Mouse (Mus musculus) heart, embryonic 13.5 days (tissue): Measurements from ENCODE around the gene Smc6. TPM values are rescaled to one million over a fixed set of nuclear protein-coding genes. Genes with fewer than 3 reads are reported as not detected.

Experiments
- ATAC-seq: fragments of 200-750 bp; cut with Nextera tagmentation; 2 replicates; pipeline ENCODE4 v1.8.0; 2017; ENCODE audit warnings: moderate TSS enrichment; ENCODE audit not compliant: insufficient number of reproducible peaks, low FRiP score, low TSS enrichment; ENCODE audit errors: extremely low read depth
- H3K27ac ChIP-seq: fragments of 300-500 bp; sonication (generic); replicated peaks from 2 replicates; pipeline ENCODE4 v1.5.1; 2015; ENCODE audit warnings: moderate library complexity, mild to moderate bottlenecking, inconsistent platforms
- H3K27me3 ChIP-seq: fragments of 300-500 bp; sonication (generic); replicated peaks from 2 replicates; pipeline ENCODE4 v1.6.1; 2015; ENCODE audit warnings: mild to moderate bottlenecking, inconsistent platforms
- H3K36me3 ChIP-seq: fragments of 300-500 bp; sonication (generic); 2 replicates; pipeline ENCODE4 v1.6.1; 2015; ENCODE audit warnings: mild to moderate bottlenecking, inconsistent platforms
- H3K4me1 ChIP-seq: fragments of 300-500 bp; sonication (generic); 2 replicates; pipeline ENCODE4 v1.6.1; 2015; ENCODE audit warnings: inconsistent platforms
- H3K4me2 ChIP-seq: fragments of 300-500 bp; sonication (generic); 2 replicates; pipeline ENCODE4 v1.6.1; 2015; ENCODE audit warnings: inconsistent platforms, mild to moderate bottlenecking, moderate library complexity
- H3K4me3 ChIP-seq: fragments of 300-500 bp; sonication (generic); 2 replicates; pipeline ENCODE4 v1.5.1; 2015; ENCODE audit warnings: moderate library complexity, mild to moderate bottlenecking, inconsistent platforms
- H3K9ac ChIP-seq: fragments of 300-500 bp; sonication (generic); 2 replicates; pipeline ENCODE4 v1.6.1; 2015; ENCODE audit warnings: inconsistent platforms, mild to moderate bottlenecking, moderate library complexity
- H3K9me3 ChIP-seq: fragments of 300-500 bp; sonication (generic); 2 replicates; pipeline ENCODE4 v1.6.1; 2016; ENCODE audit warnings: inconsistent platforms
- WGBS: fragments of 180-500 bp; shearing (Covaris S2); methylation state at CpG from one replicate; pipeline ENCODE4 v1.1.7; 2015; ENCODE audit warnings: mixed read lengths; 5-methylcytosine and 5-hydroxymethylcytosine counted together
- polyA plus RNA-seq: library from polyadenylated mRNA; unstranded; fragments of >200 nt; fragmentation: Nextera tagmentation; extraction: Ambion mirVana; gene quantifications from 2 replicates; pipeline ENCODE4 v1.2.1, GENCODE M21; 2015

Gene Smc6
- 112 and 128 TPM in 2 replicates for polyA plus RNA-seq

GRCm38 (mm10) chr12:11265382-11266281 lies at the start of gene Smc6, which contains the start of gene Gen1:
Gene Smc6 (plus strand): TSS chr12:11265886.
Gene Gen1 (minus strand): TSS chr12:11265801.
- WGBS: under 1% methylated on average over 83 of the region's 83 CpGs
- Histone ChIP-seq H3K4me3 (peak within 1 kb of the TSS; percentile 95), H3K9me3 (no peaks in the 10 kb centered on the region), H3K36me3 (0 out of 2 replicates have a peak, but pooled peaks cover 3% of the 10 kb centered on the region), H3K4me2 (peak within 1 kb of the TSS; percentile 96), H3K27ac (peak within 1 kb of the TSS; percentile 97), H3K27me3 (no peaks in the 10 kb centered on the region), H3K4me1 (peaks cover 44% of the 10 kb centered on the region), H3K9ac (peak within 1 kb of the TSS; percentile 99)
- peak; percentile 99 for ATAC-seq

DNA sequence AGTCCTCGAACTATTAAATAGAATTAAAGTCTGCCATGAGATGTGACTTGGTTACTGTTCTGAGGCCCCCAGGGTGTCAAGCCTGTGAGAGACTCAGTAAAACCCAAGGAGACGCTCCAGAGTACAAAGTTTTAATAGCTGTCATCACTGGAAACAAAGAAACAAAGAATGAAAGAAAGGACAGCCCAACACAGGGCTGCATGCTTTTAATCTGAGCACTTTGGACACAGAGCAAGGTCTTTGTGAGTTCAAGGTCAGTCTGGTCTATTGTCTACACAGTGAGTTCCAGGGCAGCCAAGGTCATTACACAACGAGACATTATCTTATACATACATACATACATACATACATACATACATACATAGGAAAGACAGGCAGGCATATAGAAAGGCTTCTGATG lies 49.2 kb upstream of the Smc6 start:
- Histone ChIP-seq H3K27ac (0 out of 2 replicates have a peak overlapping the region, but pooled peaks have one; percentile 45), H3K4me1 (peaks cover 16% of the 10 kb centered on the region), H3K36me3 (no peaks in the 10 kb centered on the region), H3K4me3 (no peak overlapping the region), H3K4me2 (no peak overlapping the region), H3K9me3 (no peaks in the 10 kb centered on the region), H3K27me3 (no peaks in the 10 kb centered on the region), H3K9ac (no peak overlapping the region)
- WGBS: 48% methylated on average over 3 of the region's 3 CpGs
- no peak for ATAC-seq

GRCm38 (mm10) chr12:11217726-11218250 lies 47.9 kb upstream of the Smc6 start:
- ATAC-seq: no peak
- Histone ChIP-seq H3K4me3 (no peak overlapping the region), H3K4me1 (peaks cover 29% of the 10 kb centered on the region), H3K9me3 (no peaks in the 10 kb centered on the region), H3K9ac (no peak overlapping the region), H3K4me2 (no peak overlapping the region), H3K36me3 (no peaks in the 10 kb centered on the region), H3K27ac (no peak overlapping the region), H3K27me3 (no peaks in the 10 kb centered on the region)
- WGBS: 74% methylated on average over 7 of the region's 7 CpGs

DNA sequence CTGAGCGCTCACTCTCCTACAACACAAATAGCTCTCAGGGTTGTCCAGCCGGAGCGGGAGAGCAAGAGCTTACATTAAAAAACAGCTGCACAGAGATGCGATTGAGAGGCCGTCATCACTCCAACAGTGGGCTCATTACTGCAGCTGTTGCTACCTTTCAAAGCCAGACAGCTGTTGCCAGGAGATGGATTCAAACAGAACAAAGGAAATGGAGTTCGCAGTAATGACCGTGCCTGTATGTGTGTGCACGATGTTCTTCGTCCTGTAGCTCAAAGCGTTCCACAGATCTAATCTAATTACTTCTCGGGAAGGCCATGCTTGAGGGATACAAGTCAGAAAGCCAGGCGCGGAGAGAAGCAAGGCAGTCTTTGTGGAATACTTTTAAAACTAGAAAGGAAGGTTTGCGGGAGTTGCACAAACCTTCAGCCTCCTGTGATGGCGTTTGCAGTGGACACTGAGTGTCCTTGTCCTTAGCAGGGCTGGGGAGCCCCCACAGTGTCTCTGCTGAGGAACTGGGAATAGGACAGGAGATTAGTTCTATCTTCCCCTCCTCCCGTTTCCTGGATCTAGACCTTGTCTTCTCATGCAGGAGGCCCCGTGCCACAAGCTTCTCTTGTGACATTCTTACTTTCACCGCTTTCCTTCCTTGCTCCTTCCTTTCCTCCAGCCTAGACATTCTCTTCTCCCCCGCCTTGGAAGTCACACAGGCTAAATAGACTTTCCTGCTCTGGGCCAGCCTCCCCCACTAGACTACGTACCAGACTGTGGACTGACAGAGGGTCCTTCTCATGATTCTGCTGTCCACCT lies 44.0 kb upstream of the Smc6 start:
- WGBS: 38% methylated on average over 20 of the region's 20 CpGs
- H3K36me3 ChIP-seq: no peaks in the 10 kb centered on the region
- peak overlapping the region; percentile 30; the same call in 1 of the 2 replicates for H3K9ac ChIP-seq
- no peak for ATAC-seq
- H3K27me3 ChIP-seq: no peaks in the 10 kb centered on the region
- H3K4me2 ChIP-seq: peak overlapping the region; percentile 47
- H3K27ac ChIP-seq: peak overlapping the region; percentile 73
- H3K9me3 ChIP-seq: no peaks in the 10 kb centered on the region
- no peak overlapping the region for H3K4me3 ChIP-seq
- H3K4me1 ChIP-seq: peaks cover 49% of the 10 kb centered on the region

GRCm38 (mm10) chr12:11222566-11222965 lies 43.1 kb upstream of the Smc6 start:
- Histone ChIP-seq H3K36me3 (no peaks in the 10 kb centered on the region), H3K4me3 (no peak overlapping the region), H3K4me2 (no peak overlapping the region), H3K27me3 (no peaks in the 10 kb centered on the region), H3K4me1 (peaks cover 54% of the 10 kb centered on the region), H3K9ac (no peak overlapping the region), H3K27ac (peak overlapping the region; percentile 73), H3K9me3 (no peaks in the 10 kb centered on the region)
- WGBS: 64% methylated on average over 3 of the region's 3 CpGs
- no peak for ATAC-seq

DNA sequence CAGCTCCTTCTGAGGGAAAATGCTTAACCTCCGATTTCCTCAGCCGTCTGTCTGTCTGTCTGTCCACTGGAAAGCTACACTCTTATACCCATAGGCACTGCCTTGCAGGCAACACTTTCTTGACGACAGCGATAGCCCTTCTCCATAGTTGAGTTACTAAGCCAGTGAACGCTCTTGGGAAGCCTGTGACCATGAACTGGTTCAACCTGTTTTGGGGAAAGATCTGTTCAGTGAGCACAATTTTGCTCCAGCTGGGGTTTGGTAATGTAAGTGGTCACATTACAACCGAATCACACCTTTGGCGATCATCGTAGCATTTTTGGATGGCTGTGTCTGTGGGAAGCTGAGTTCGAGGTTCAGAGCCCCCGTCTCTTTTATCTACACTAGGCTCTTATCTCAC lies 42.6 kb upstream of the Smc6 start:
- Histone ChIP-seq H3K27me3 (no peaks in the 10 kb centered on the region), H3K27ac (no peak overlapping the region), H3K4me3 (no peak overlapping the region), H3K9me3 (no peaks in the 10 kb centered on the region), H3K36me3 (no peaks in the 10 kb centered on the region), H3K9ac (no peak overlapping the region), H3K4me2 (no peak overlapping the region), H3K4me1 (peaks cover 54% of the 10 kb centered on the region)
- 63% methylated on average over 10 of the region's 10 CpGs for WGBS
- ATAC-seq: no peak

DNA sequence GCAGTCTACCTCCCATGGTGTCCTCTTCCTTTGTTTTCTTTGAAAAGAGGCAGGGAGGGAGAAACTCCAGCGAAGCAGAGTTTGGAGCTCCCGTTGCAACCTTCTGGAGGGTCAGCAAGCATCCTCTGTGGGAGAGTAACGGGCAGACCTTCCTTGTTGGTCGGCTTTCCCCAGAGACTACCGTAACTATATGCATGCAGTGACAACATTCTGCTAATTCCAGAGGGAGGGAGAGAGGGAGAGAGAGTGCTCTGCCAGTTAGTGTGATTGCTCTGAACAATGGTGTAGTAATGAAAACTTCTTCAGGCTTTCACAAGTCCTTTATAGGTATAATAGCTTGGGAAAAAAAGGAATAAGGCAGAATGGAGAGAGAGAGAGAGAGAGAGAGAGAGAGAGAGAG lies 41.0 kb upstream of the Smc6 start:
- Histone ChIP-seq H3K36me3 (no peaks in the 10 kb centered on the region), H3K9ac (no peak overlapping the region), H3K4me3 (peak overlapping the region; percentile 17; the same call in 1 of the 2 replicates), H3K27me3 (no peaks in the 10 kb centered on the region), H3K9me3 (no peaks in the 10 kb centered on the region), H3K4me2 (peak overlapping the region; percentile 59), H3K27ac (peak overlapping the region; percentile 40; the same call in 1 of the 2 replicates), H3K4me1 (peaks cover 54% of the 10 kb centered on the region)
- ATAC-seq: no peak
- WGBS: under 1% methylated on average over 5 of the region's 5 CpGs

- Histone ChIP-seq H3K9me3 (no peaks in the 10 kb centered on the region), H3K27me3 (no peaks in the 10 kb centered on the region), H3K27ac (no peak overlapping the region), H3K4me1 (peaks cover 56% of the 10 kb centered on the region), H3K9ac (no peak overlapping the region), H3K4me2 (no peak overlapping the region), H3K4me3 (no peak overlapping the region), H3K36me3 (no peaks in the 10 kb centered on the region)
- ATAC-seq: no peak
- 82% methylated on average over 1 of the region's 1 CpGs for WGBS
Measured at GRCm38 (mm10) chr12:11226123-11226522, 39.6 kb upstream of the Smc6 start.

- no peak overlapping the region for H3K4me3 ChIP-seq
- H3K36me3 ChIP-seq: no peaks in the 10 kb centered on the region
- 51% methylated on average over 5 of the region's 5 CpGs for WGBS
- H3K9me3 ChIP-seq: no peaks in the 10 kb centered on the region
- no peak overlapping the region for H3K9ac ChIP-seq
- H3K4me2 ChIP-seq: no peak overlapping the region
- H3K27me3 ChIP-seq: no peaks in the 10 kb centered on the region
- peaks cover 53% of the 10 kb centered on the region for H3K4me1 ChIP-seq
- ATAC-seq: no peak
- H3K27ac ChIP-seq: peak overlapping the region; percentile 26; the same call in 1 of the 2 replicates
Measured at GRCm38 (mm10) chr12:11226529-11227268, 39.0 kb upstream of the Smc6 start.

DNA sequence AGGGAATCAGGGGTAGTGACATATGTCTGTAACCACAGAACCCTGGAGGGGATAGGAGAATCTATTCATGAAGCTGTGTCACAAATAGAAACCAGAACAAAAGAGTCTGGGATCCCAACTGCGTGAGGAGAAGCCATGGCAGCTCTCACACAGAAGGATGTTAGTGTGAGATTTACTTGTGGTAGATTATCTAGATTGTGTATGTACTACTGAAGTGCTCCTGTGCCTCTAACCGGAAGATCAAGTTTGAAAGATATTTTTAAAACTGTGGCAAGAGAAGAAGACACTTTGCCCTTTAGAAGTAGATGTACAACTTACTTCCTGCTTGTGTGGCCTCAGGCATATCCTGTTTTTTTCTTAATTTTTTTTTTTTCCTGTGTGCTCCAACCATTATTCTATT lies 35.4 kb upstream of the Smc6 start:
- no peak overlapping the region for H3K27ac ChIP-seq
- no peak overlapping the region for H3K9ac ChIP-seq

More for the DNA sequence above, 35.4 kb upstream of the Smc6 start:
- no peaks in the 10 kb centered on the region for H3K36me3 ChIP-seq
- no peak overlapping the region for H3K4me3 ChIP-seq
- 51% methylated on average over 2 of the region's 2 CpGs for WGBS
- no peaks in the 10 kb centered on the region for H3K9me3 ChIP-seq
- no peak for ATAC-seq
- peaks cover 34% of the 10 kb centered on the region for H3K4me1 ChIP-seq
- H3K27me3 ChIP-seq: no peaks in the 10 kb centered on the region
- H3K4me2 ChIP-seq: no peak overlapping the region
